Mouse (Mus musculus) ES-E14 (cell line): ENCODE results near the gene Skida1. TPM values are rescaled to one million over a fixed set of nuclear protein-coding genes. Genes with fewer than 3 reads are reported as not detected.

Experiments used
- DNase-seq: peaks from one replicate; pipeline ENCODE4 v3.0.0-alpha.2; 2013; ENCODE audit warnings: low read depth, low spot score
- H3K27ac ChIP-seq: 2 replicates; pipeline ENCODE4 v1.5.1; 2012; ENCODE audit warnings: low read depth, mild to moderate bottlenecking, low read length, moderate library complexity, mixed read lengths; ENCODE audit not compliant: poor library complexity, insufficient read depth, severe bottlenecking
- H3K36me3 ChIP-seq: 2 replicates; pipeline ENCODE4 v1.6.1; 2012; ENCODE audit warnings: mild to moderate bottlenecking, low read length, moderate library complexity, mixed read lengths; ENCODE audit not compliant: control insufficient read depth, poor library complexity, insufficient read depth, severe bottlenecking
- H3K4me1 ChIP-seq, 2 experiments: fragments of 150-350 bp in 1 of 2; sonication (generic) in 1 of 2; 2 replicates each; pipeline ENCODE4 v1.6.1; 2012; ENCODE audit warnings: low read length in 2 of 2, mild to moderate bottlenecking in 1 of 2, mixed read lengths in 1 of 2; ENCODE audit not compliant: control insufficient read depth in 2 of 2, insufficient read depth in 2 of 2, poor library complexity in 1 of 2
- H3K4me3 ChIP-seq, 2 experiments: fragments of 150-350 bp in 1 of 2; sonication (generic) in 1 of 2; 2 replicates each; pipeline ENCODE4 v1.5.1; 2012; ENCODE audit warnings: low read length in 2 of 2, low read depth in 1 of 2, mild to moderate bottlenecking in 1 of 2, mixed read lengths in 1 of 2; ENCODE audit not compliant: insufficient read depth in 1 of 2, poor library complexity in 1 of 2, severe bottlenecking in 1 of 2
- H3K9ac ChIP-seq: 2 replicates; pipeline ENCODE4 v1.6.1; 2012; ENCODE audit warnings: low read depth, mild to moderate bottlenecking, low read length, mixed read lengths; ENCODE audit not compliant: poor library complexity, insufficient read depth, severe bottlenecking
- H3K9me3 ChIP-seq: fragments of 150-350 bp; sonication (generic); 2 replicates; pipeline ENCODE4 v1.6.1; 2012; ENCODE audit warnings: low read depth, mild to moderate bottlenecking, low read length; ENCODE audit not compliant: control insufficient read depth, insufficient read depth
- CHD2 ChIP-seq: IDR thresholded peaks from 2 replicates; pipeline ENCODE4 v1.6.1; 2014; ENCODE audit warnings: mild to moderate bottlenecking, low read depth, low read length, inconsistent platforms
- HCFC1 ChIP-seq: IDR thresholded peaks from 2 replicates; pipeline ENCODE4 v1.6.1; 2012; ENCODE audit warnings: low read length, inconsistent platforms, borderline replicate concordance; ENCODE audit not compliant: insufficient read depth
- MAFK ChIP-seq: IDR thresholded peaks from 2 replicates; pipeline ENCODE4 v1.6.1; 2014; ENCODE audit warnings: mild to moderate bottlenecking, low read depth, low read length, inconsistent platforms; ENCODE audit not compliant: insufficient read depth
- ZC3H11A ChIP-seq: IDR thresholded peaks from 2 replicates; pipeline ENCODE4 v1.6.1; 2012; ENCODE audit warnings: low read depth, mild to moderate bottlenecking, inconsistent platforms, low read length, borderline replicate concordance
- ZNF384 ChIP-seq: IDR thresholded peaks from 2 replicates; pipeline ENCODE4 v1.6.1; 2012; ENCODE audit warnings: low read depth, low read length, inconsistent platforms
- in situ Hi-C, 2 experiments: fragments of 600-800 bp; cut with MboI; formaldehyde crosslinking; loops; one replicate each; pipeline ENCODE4 v1.15.1; 2025; ENCODE audit warnings: low sequenced_read_pairs in 2 of 2, inconsistent platforms in 1 of 2; ENCODE audit not compliant: unreplicated experiment in 2 of 2
- total RNA-seq: library from RNA; depleted of rRNA; stranded (reverse); fragments of 300-350 nt; gene quantifications from 2 replicates; pipeline ENCODE4 v1.2.3, GENCODE M21; 2012

The Skida1 gene
- total RNA-seq, 1 experiment = 2.6 TPM

GRCm38 (mm10) chr2:18025781-18026115 lies 23.1 kb downstream of the Skida1 start:
- no peak for TF ChIP-seq HCFC1
- TF ChIP-seq MAFK = no peak
- TF ChIP-seq ZC3H11A = no peak
- no peak for TF ChIP-seq CHD2
- no peak for DNase-seq
- H3K27ac ChIP-seq = peak overlapping the region; percentile 78; the same call in 1 of the 2 replicates
- in situ Hi-C loops = loop anchor here in 1 of 2 experiments (25.0 kb wide), 1 partner anchor 1412 kb away; the partner anchor contains the start of gene Ptf1a
- peak overlapping the region; percentile 68; the same call in 1 of the 2 replicates for H3K9ac ChIP-seq
- peaks cover 0 to 3% of the 10 kb centered on the region in 2 experiments; a peak in 2 of 4 replicates for H3K4me1 ChIP-seq
- H3K9me3 ChIP-seq = no peaks in the 10 kb centered on the region
- no peaks in the 10 kb centered on the region for H3K36me3 ChIP-seq
- peak overlapping the region; percentile 48 to 67 for H3K4me3 ChIP-seq

GRCm38 (mm10) chr2:18025116-18025515 lies 23.7 kb downstream of the Skida1 start:
- in situ Hi-C loops = loop anchor here in 1 of 2 experiments (25.0 kb wide), 1 partner anchor 1412 kb away; the partner anchor contains the start of gene Ptf1a
- DNase-seq = no peak
- no peak for TF ChIP-seq CHD2
- no peak for TF ChIP-seq HCFC1
- TF ChIP-seq ZC3H11A = no peak
- TF ChIP-seq MAFK = no peak
- no peak for TF ChIP-seq ZNF384
- H3K4me3 ChIP-seq = peak overlapping the region in 1 of 2 experiments; percentile 67; a peak in 1 of 4 replicates
- H3K4me1 ChIP-seq = peaks cover 0 to 3% of the 10 kb centered on the region in 2 experiments; a peak in 2 of 4 replicates
- no peak overlapping the region; the same call in 1 of the 2 replicates for H3K27ac ChIP-seq
- H3K9ac ChIP-seq = no peak overlapping the region
- H3K36me3 ChIP-seq = no peaks in the 10 kb centered on the region
- H3K9me3 ChIP-seq = no peaks in the 10 kb centered on the region

GRCm38 (mm10) chr2:18022886-18023285 lies 26.0 kb downstream of the Skida1 start:
- no peak for TF ChIP-seq MAFK
- TF ChIP-seq HCFC1 = no peak
- no peak for TF ChIP-seq ZC3H11A
- no peak for TF ChIP-seq ZNF384
- no peak for TF ChIP-seq CHD2
- in situ Hi-C loops = no loop called here
- H3K36me3 ChIP-seq = no peaks in the 10 kb centered on the region
- no peak overlapping the region for H3K9ac ChIP-seq
- H3K9me3 ChIP-seq = peaks cover 4% of the 10 kb centered on the region; the same call in 1 of the 2 replicates
- no peak for DNase-seq
- no peak overlapping the region for H3K27ac ChIP-seq
- peaks cover 0 to 3% of the 10 kb centered on the region in 2 experiments; a peak in 2 of 4 replicates for H3K4me1 ChIP-seq
- H3K4me3 ChIP-seq = no peak overlapping the region

- Histone ChIP-seq H3K4me1 (no peaks in the 10 kb centered on the region), H3K9me3 (peaks cover 4% of the 10 kb centered on the region; the same call in 1 of the 2 replicates), H3K9ac (no peak overlapping the region), H3K36me3 (no peaks in the 10 kb centered on the region), H3K27ac (peak overlapping the region; percentile 47; the same call in 1 of the 2 replicates), H3K4me3 (no peak overlapping the region)
- in situ Hi-C loops = no loop called here
- no peak for DNase-seq
- TF ChIP-seq ZC3H11A = no peak
- TF ChIP-seq MAFK = peak; percentile 94
- TF ChIP-seq CHD2 = no peak
- TF ChIP-seq HCFC1 = no peak
- no peak for TF ChIP-seq ZNF384
Observed at GRCm38 (mm10) chr2:18019122-18019521, 29.7 kb downstream of the Skida1 start.

- no peak overlapping the region for H3K4me3 ChIP-seq
- H3K27ac ChIP-seq = no peak overlapping the region
- no peak overlapping the region for H3K9ac ChIP-seq
- no peak for TF ChIP-seq CHD2
- no peak for TF ChIP-seq ZC3H11A
- no peak for TF ChIP-seq ZNF384
- no peak for TF ChIP-seq HCFC1
- no peak for TF ChIP-seq MAFK
- peaks cover 4% of the 10 kb centered on the region; the same call in 1 of the 2 replicates for H3K9me3 ChIP-seq
- in situ Hi-C loops = no loop called here
- no peak for DNase-seq
- H3K4me1 ChIP-seq = no peaks in the 10 kb centered on the region
- H3K36me3 ChIP-seq = no peaks in the 10 kb centered on the region
Observed at GRCm38 (mm10) chr2:18017321-18017720, 31.5 kb downstream of the Skida1 start.
